Mouse (Mus musculus) lung, embryonic 14.5 days (tissue): Measurements from ENCODE around the gene Cxadr. TPM values are rescaled to one million over a fixed set of nuclear protein-coding genes. Genes with fewer than 3 reads are reported as not detected.

ENCODE experiments used
- ATAC-seq: fragments of 200-750 bp; cut with Nextera tagmentation; 2 replicates; pipeline ENCODE4 v1.8.0; 2017; ENCODE audit warnings: mild to moderate bottlenecking, moderate TSS enrichment, moderate library complexity; ENCODE audit not compliant: insufficient read depth
- DNase-seq: peaks from one replicate; pipeline ENCODE4 v3.0.0-alpha.2; 2015
- H3K27ac ChIP-seq: fragments of 300-500 bp; sonication (generic); 2 replicates; pipeline ENCODE4 v1.5.1; 2014; ENCODE audit warnings: low read depth, mild to moderate bottlenecking, moderate library complexity
- H3K27me3 ChIP-seq: fragments of 300-500 bp; sonication (generic); 2 replicates; pipeline ENCODE4 v1.6.1; 2014; ENCODE audit warnings: low read length, control low read depth; ENCODE audit not compliant: insufficient read depth
- H3K36me3 ChIP-seq: fragments of 300-500 bp; sonication (generic); 2 replicates; pipeline ENCODE4 v1.6.1; 2014; ENCODE audit warnings: control low read depth; ENCODE audit not compliant: insufficient read depth
- H3K4me1 ChIP-seq: fragments of 300-500 bp; sonication (generic); 2 replicates; pipeline ENCODE4 v1.6.1; 2014; ENCODE audit warnings: antibody characterized with exemption, control low read depth; ENCODE audit not compliant: insufficient read depth
- H3K4me2 ChIP-seq: fragments of 300-500 bp; sonication (generic); 2 replicates; pipeline ENCODE4 v1.6.1; 2014; ENCODE audit warnings: mild to moderate bottlenecking
- H3K4me3 ChIP-seq: fragments of 300-500 bp; sonication (generic); 2 replicates; pipeline ENCODE4 v1.5.1; 2014; ENCODE audit warnings: low read depth, low read length
- H3K9ac ChIP-seq: fragments of 300-500 bp; sonication (generic); 2 replicates; pipeline ENCODE4 v1.6.1; 2014
- H3K9me3 ChIP-seq: fragments of 300-500 bp; sonication (generic); 2 replicates; pipeline ENCODE4 v1.6.1; 2016; ENCODE audit warnings: low read depth, low read length, control low read depth
- CTCF ChIP-seq: IDR thresholded peaks from 2 replicates; pipeline ENCODE4 v1.5.1; 2016; ENCODE audit warnings: antibody characterized with exemption, low read depth
- WGBS: fragments of 180-500 bp; shearing (Covaris S2); extraction: QIAGEN DNeasy Blood & Tissue Kit; methylation state at CpG from one replicate; pipeline ENCODE4 v1.1.7; 2014; 5-methylcytosine and 5-hydroxymethylcytosine counted together
- polyA plus RNA-seq: library from polyadenylated mRNA; unstranded; fragments of >200 nt; fragmentation: Nextera tagmentation; extraction: Ambion mirVana; gene quantifications from 2 replicates; pipeline ENCODE4 v1.2.1, GENCODE M21; 2014

The Cxadr gene
- polyA plus RNA-seq, 1 experiment from 2014 or later: 20.2 TPM

DNA sequence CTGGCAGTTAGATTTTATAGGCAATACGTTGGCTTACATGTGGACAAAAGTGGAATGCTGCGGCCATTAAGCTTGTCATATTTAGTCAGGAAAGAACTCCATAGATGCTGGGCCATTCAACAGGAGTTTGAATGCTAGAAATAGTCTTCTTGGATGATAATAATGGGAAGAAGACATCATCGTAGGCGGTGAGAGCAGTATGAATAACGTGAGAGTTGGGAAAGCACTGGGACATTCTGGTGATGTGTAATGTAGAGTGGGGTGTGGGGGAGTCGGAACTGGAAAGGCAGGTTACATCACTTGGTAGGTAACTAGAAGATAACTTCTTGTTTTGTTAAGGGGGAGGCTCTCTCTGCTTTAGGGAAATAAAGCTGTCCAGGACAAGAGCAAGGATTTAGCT, 106.6 kb downstream of the Cxadr start:
- 90% methylated on average over 6 of the region's 6 CpGs for WGBS
- DNase-seq (no peak), ATAC-seq (no peak)
- Histone ChIP-seq H3K4me2 (no peak overlapping the region), H3K36me3 (no peaks in the 10 kb centered on the region), H3K27me3 (no peaks in the 10 kb centered on the region), H3K27ac (no peak overlapping the region), H3K9me3 (no peaks in the 10 kb centered on the region), H3K4me3 (no peak overlapping the region), H3K4me1 (no peaks in the 10 kb centered on the region), H3K9ac (no peak overlapping the region)
- TF ChIP-seq CTCF: no peak

Other genes starting within 250 kb of the Cxadr start
- 61.5 and 64.7 TPM in 2 replicates for gene Btg3, start 75.7 kb downstream of the Cxadr start, polyA plus RNA-seq